Mouse (Mus musculus) hindbrain, embryonic 13.5 days (tissue): ENCODE data around the gene Rho. TPM values are rescaled to one million over a fixed set of nuclear protein-coding genes. Genes with fewer than 3 reads are reported as not detected.

ENCODE experiments used
- ATAC-seq: fragments of 200-750 bp; cut with Nextera tagmentation; 2 replicates; pipeline ENCODE4 v1.8.0; 2017; ENCODE audit warnings: moderate TSS enrichment; ENCODE audit not compliant: low FRiP score
- H3K27ac ChIP-seq: fragments of 300-500 bp; sonication (generic); 2 replicates; pipeline ENCODE4 v1.5.1; 2015; ENCODE audit warnings: inconsistent platforms, mild to moderate bottlenecking, moderate library complexity
- H3K27me3 ChIP-seq: fragments of 300-500 bp; sonication (generic); 2 replicates; pipeline ENCODE4 v1.6.1; 2015; ENCODE audit warnings: mild to moderate bottlenecking, inconsistent platforms
- H3K36me3 ChIP-seq: fragments of 300-500 bp; sonication (generic); 2 replicates; pipeline ENCODE4 v1.6.1; 2015; ENCODE audit warnings: mild to moderate bottlenecking, inconsistent platforms
- H3K4me1 ChIP-seq: fragments of 300-500 bp; sonication (generic); replicated peaks from 2 replicates; pipeline ENCODE4 v1.6.1; 2015; ENCODE audit warnings: inconsistent platforms
- H3K4me2 ChIP-seq: fragments of 300-500 bp; sonication (generic); 2 replicates; pipeline ENCODE4 v1.6.1; 2015; ENCODE audit warnings: inconsistent platforms, mild to moderate bottlenecking, moderate library complexity
- H3K4me3 ChIP-seq: fragments of 300-500 bp; sonication (generic); 2 replicates; pipeline ENCODE4 v1.5.1; 2015; ENCODE audit warnings: mild to moderate bottlenecking, inconsistent platforms
- H3K9ac ChIP-seq: fragments of 300-500 bp; sonication (generic); 2 replicates; pipeline ENCODE4 v1.6.1; 2015; ENCODE audit warnings: mild to moderate bottlenecking, inconsistent platforms
- H3K9me3 ChIP-seq: fragments of 300-500 bp; sonication (generic); 2 replicates; pipeline ENCODE4 v1.6.1; 2016; ENCODE audit warnings: inconsistent platforms
- WGBS: fragments of 180-500 bp; shearing (Covaris S2); methylation state at CpG from one replicate; pipeline ENCODE4 v1.1.7; 2015; 5-methylcytosine and 5-hydroxymethylcytosine counted together
- polyA plus RNA-seq: library from polyadenylated mRNA; unstranded; fragments of >200 nt; fragmentation: Nextera tagmentation; extraction: Ambion mirVana; gene quantifications from 2 replicates; pipeline ENCODE4 v1.2.1, GENCODE M21; 2015

Gene Rho
- polyA plus RNA-seq, 1 experiment from 2014 or later: 0.21 TPM

- no peak for ATAC-seq
- no peak overlapping the region for H3K9ac ChIP-seq
- H3K36me3 ChIP-seq: no peaks in the 10 kb centered on the region
- H3K4me1 ChIP-seq: peaks cover 28% of the 10 kb centered on the region
- 77% methylated on average over 7 of the region's 7 CpGs for WGBS
- H3K4me2 ChIP-seq: no peak overlapping the region
- 0 out of 2 replicates have a peak, but pooled peaks cover 5% of the 10 kb centered on the region for H3K27me3 ChIP-seq
- no peak overlapping the region for H3K4me3 ChIP-seq
- no peaks in the 10 kb centered on the region for H3K9me3 ChIP-seq
- H3K27ac ChIP-seq: no peak overlapping the region
Observed at GRCm38 (mm10) chr6:115959151-115959691, 27.7 kb downstream of the Rho start.

- Histone ChIP-seq H3K4me1 (peaks cover 23% of the 10 kb centered on the region), H3K27ac (no peak overlapping the region), H3K4me2 (no peak overlapping the region), H3K4me3 (no peak overlapping the region), H3K36me3 (no peaks in the 10 kb centered on the region), H3K9ac (no peak overlapping the region), H3K27me3 (0 out of 2 replicates have a peak, but pooled peaks cover 5% of the 10 kb centered on the region), H3K9me3 (no peaks in the 10 kb centered on the region)
- WGBS: 92% methylated on average over 19 of the region's 19 CpGs
- no peak for ATAC-seq
Observed at GRCm38 (mm10) chr6:115960322-115960721, 28.8 kb downstream of the Rho start.

DNA sequence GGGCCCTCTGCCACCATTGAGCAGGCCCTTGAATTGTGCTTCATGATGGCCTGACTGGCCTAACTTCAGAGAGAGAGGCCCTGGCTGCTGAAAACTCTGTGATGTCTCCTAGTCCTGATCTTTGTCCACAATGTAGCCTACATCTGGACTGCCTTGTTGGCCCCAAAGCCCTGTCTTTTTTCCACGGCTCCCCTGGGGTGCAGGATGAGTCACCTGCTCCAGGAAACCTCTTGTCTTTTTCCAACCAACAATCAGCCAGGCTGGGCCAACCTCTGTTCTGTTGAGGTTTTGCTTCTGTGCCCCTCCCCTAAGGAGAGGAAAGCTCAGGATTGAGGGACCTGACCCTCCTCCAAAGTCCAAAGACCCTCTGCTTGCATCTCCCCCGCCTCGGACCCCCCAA lies 30.2 kb downstream of the Rho start:
- H3K27me3 ChIP-seq: 0 out of 2 replicates have a peak, but pooled peaks cover 5% of the 10 kb centered on the region
- H3K4me1 ChIP-seq: peaks cover 18% of the 10 kb centered on the region
- ATAC-seq: no peak
- H3K9ac ChIP-seq: no peak overlapping the region
- no peak overlapping the region for H3K4me2 ChIP-seq
- H3K9me3 ChIP-seq: no peaks in the 10 kb centered on the region
- H3K36me3 ChIP-seq: no peaks in the 10 kb centered on the region
- no peak overlapping the region for H3K4me3 ChIP-seq
- no peak overlapping the region for H3K27ac ChIP-seq
- WGBS: 78% methylated on average over 3 of the region's 3 CpGs

GRCm38 (mm10) chr6:115962439-115963085 lies 31.0 kb downstream of the Rho start:
- Histone ChIP-seq H3K9me3 (no peaks in the 10 kb centered on the region), H3K9ac (no peak overlapping the region), H3K4me2 (no peak overlapping the region), H3K36me3 (no peaks in the 10 kb centered on the region), H3K4me1 (peaks cover 10% of the 10 kb centered on the region), H3K27me3 (0 out of 2 replicates have a peak, but pooled peaks cover 8% of the 10 kb centered on the region), H3K27ac (no peak overlapping the region), H3K4me3 (no peak overlapping the region)
- ATAC-seq: no peak
- WGBS: 41% methylated on average over 23 of the region's 23 CpGs

GRCm38 (mm10) chr6:115963656-115964055 lies 32.1 kb downstream of the Rho start:
- no peak overlapping the region for H3K4me2 ChIP-seq
- H3K27ac ChIP-seq: no peak overlapping the region
- no peaks in the 10 kb centered on the region for H3K9me3 ChIP-seq
- no peaks in the 10 kb centered on the region for H3K36me3 ChIP-seq
- 76% methylated on average over 9 of the region's 9 CpGs for WGBS
- 0 out of 2 replicates have a peak, but pooled peaks cover 8% of the 10 kb centered on the region for H3K27me3 ChIP-seq
- ATAC-seq: no peak
- H3K4me1 ChIP-seq: peaks cover 14% of the 10 kb centered on the region
- H3K4me3 ChIP-seq: no peak overlapping the region
- H3K9ac ChIP-seq: no peak overlapping the region

- no peak overlapping the region for H3K4me3 ChIP-seq
- no peaks in the 10 kb centered on the region for H3K36me3 ChIP-seq
- no peak overlapping the region for H3K9ac ChIP-seq
- 0 out of 2 replicates have a peak, but pooled peaks cover 8% of the 10 kb centered on the region for H3K27me3 ChIP-seq
- no peak overlapping the region for H3K27ac ChIP-seq
- no peak overlapping the region for H3K4me2 ChIP-seq
- no peaks in the 10 kb centered on the region for H3K9me3 ChIP-seq
- WGBS: 93% methylated on average over 19 of the region's 19 CpGs
- no peak for ATAC-seq
- peaks cover 25% of the 10 kb centered on the region for H3K4me1 ChIP-seq
Observed at GRCm38 (mm10) chr6:115966227-115966966, 34.8 kb downstream of the Rho start.

GRCm38 (mm10) chr6:115967291-115967880 lies 35.8 kb downstream of the Rho start:
- ATAC-seq: no peak
- 0 out of 2 replicates have a peak, but pooled peaks cover 8% of the 10 kb centered on the region for H3K27me3 ChIP-seq
- no peaks in the 10 kb centered on the region for H3K36me3 ChIP-seq
- H3K9ac ChIP-seq: no peak overlapping the region
- H3K4me2 ChIP-seq: no peak overlapping the region
- H3K9me3 ChIP-seq: no peaks in the 10 kb centered on the region
- no peak overlapping the region for H3K27ac ChIP-seq
- 94% methylated on average over 15 of the region's 15 CpGs for WGBS
- peaks cover 34% of the 10 kb centered on the region for H3K4me1 ChIP-seq
- H3K4me3 ChIP-seq: no peak overlapping the region

DNA sequence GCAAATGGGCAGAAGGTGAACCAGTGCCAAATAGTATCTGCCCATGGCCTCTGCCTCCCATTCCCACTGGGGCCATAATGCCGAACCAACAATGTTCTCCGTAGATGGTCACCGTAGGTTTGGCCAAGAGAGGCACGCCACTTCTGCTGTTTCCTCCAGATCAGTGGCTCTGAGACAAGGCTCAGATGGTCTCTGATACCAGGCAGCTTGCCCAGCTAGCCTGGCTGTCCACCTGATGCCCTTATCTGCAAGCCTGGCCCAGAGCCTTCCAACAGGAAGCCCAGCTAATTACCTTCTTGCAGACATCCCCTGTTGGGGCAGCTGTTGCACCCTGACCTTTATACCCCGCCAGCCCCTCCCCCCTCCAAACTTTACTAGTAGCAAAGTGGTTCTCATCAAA lies 36.5 kb downstream of the Rho start:
- H3K27me3 ChIP-seq: 0 out of 2 replicates have a peak, but pooled peaks cover 8% of the 10 kb centered on the region
- 69% methylated on average over 5 of the region's 5 CpGs for WGBS
- H3K36me3 ChIP-seq: no peaks in the 10 kb centered on the region
- H3K9me3 ChIP-seq: no peaks in the 10 kb centered on the region
- ATAC-seq: no peak
- H3K4me2 ChIP-seq: no peak overlapping the region
- H3K9ac ChIP-seq: no peak overlapping the region
- H3K4me3 ChIP-seq: no peak overlapping the region
- H3K27ac ChIP-seq: no peak overlapping the region
- H3K4me1 ChIP-seq: peaks cover 40% of the 10 kb centered on the region

- no peak overlapping the region for H3K27ac ChIP-seq
- 77% methylated on average over 6 of the region's 6 CpGs for WGBS
Observed at GRCm38 (mm10) chr6:115968700-115969099, 37.2 kb downstream of the Rho start.

GRCm38 (mm10) chr6:115969103-115969502 lies 37.6 kb downstream of the Rho start:
- Histone ChIP-seq H3K36me3 (no peaks in the 10 kb centered on the region), H3K27ac (no peak overlapping the region), H3K4me1 (peaks cover 43% of the 10 kb centered on the region), H3K4me2 (no peak overlapping the region), H3K9me3 (no peaks in the 10 kb centered on the region), H3K4me3 (no peak overlapping the region), H3K9ac (no peak overlapping the region; the same call in 1 of the 2 replicates), H3K27me3 (0 out of 2 replicates have a peak, but pooled peaks cover 7% of the 10 kb centered on the region)
- WGBS: 74% methylated on average over 9 of the region's 9 CpGs
- no peak for ATAC-seq

More at GRCm38 (mm10) chr6:115968700-115969099, 37.2 kb downstream of the Rho start:
- Histone ChIP-seq H3K4me2 (no peak overlapping the region), H3K4me1 (peaks cover 39% of the 10 kb centered on the region), H3K9me3 (no peaks in the 10 kb centered on the region), H3K4me3 (no peak overlapping the region), H3K9ac (no peak overlapping the region; the same call in 1 of the 2 replicates), H3K36me3 (no peaks in the 10 kb centered on the region), H3K27me3 (0 out of 2 replicates have a peak, but pooled peaks cover 11% of the 10 kb centered on the region)
- ATAC-seq: no peak

DNA sequence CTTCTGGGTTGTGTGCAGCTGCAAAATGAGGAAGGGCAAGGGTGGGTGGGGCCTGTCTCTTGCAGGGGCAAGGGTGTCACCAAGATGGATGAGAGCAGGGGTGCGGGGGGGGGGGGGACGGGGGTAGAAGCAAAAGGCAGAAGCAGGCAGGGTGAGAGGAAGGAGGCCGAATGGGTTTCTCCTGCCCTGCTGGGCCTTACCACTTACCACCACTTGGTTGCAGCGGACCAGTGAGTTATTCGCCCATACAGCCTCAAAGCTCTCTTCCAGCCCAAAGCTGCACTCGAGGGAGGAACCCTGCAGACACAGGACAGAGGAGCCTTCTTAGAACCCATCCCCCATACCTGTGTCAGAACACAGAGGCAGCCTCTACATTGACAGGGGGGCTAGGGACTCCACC lies 38.4 kb downstream of the Rho start:
- no peak for ATAC-seq
- H3K4me1 ChIP-seq: peaks cover 48% of the 10 kb centered on the region
- no peak overlapping the region for H3K27ac ChIP-seq
- 55% methylated on average over 4 of the region's 6 CpGs for WGBS
- H3K4me3 ChIP-seq: no peak overlapping the region
- no peak overlapping the region for H3K9ac ChIP-seq
- H3K9me3 ChIP-seq: no peaks in the 10 kb centered on the region
- no peaks in the 10 kb centered on the region for H3K36me3 ChIP-seq
- 0 out of 2 replicates have a peak, but pooled peaks cover 6% of the 10 kb centered on the region for H3K27me3 ChIP-seq
- no peak overlapping the region for H3K4me2 ChIP-seq
